Mouse (Mus musculus) heart, embryonic 14.5 days (tissue): ENCODE data around the gene Zfp606. TPM values are rescaled to one million over a fixed set of nuclear protein-coding genes. Genes with fewer than 3 reads are reported as not detected.

Experiments
- ATAC-seq: fragments of 200-750 bp; cut with Nextera tagmentation; 2 replicates; pipeline ENCODE4 v1.8.0; 2017; ENCODE audit warnings: low read depth, moderate TSS enrichment; ENCODE audit not compliant: insufficient number of reproducible peaks, insufficient read depth, low FRiP score
- H3K27ac ChIP-seq, 2 experiments: fragments of 200-500 bp in 1 of 2; fragments of 300-500 bp in 1 of 2; sonication (generic) in 1 of 2; replicated peaks in 1 of 2; 2 replicates each; pipeline ENCODE4 v1.5.1; 2012 to 2014; ENCODE audit warnings: low read depth in 2 of 2, low read length in 2 of 2, control low read depth in 1 of 2, mild to moderate bottlenecking in 1 of 2, mixed read lengths in 1 of 2; ENCODE audit not compliant: control insufficient read depth in 1 of 2, insufficient read depth in 1 of 2
- H3K27me3 ChIP-seq: fragments of 300-500 bp; sonication (generic); 2 replicates; pipeline ENCODE4 v1.6.1; 2014; ENCODE audit warnings: mild to moderate bottlenecking, low read length, control low read depth; ENCODE audit not compliant: control insufficient read depth, insufficient read depth
- H3K36me3 ChIP-seq: fragments of 300-500 bp; sonication (generic); 2 replicates; pipeline ENCODE4 v1.6.1; 2014; ENCODE audit warnings: mild to moderate bottlenecking, control low read depth, low read length, mixed read lengths; ENCODE audit not compliant: control insufficient read depth, insufficient read depth
- H3K4me1 ChIP-seq, 2 experiments: fragments of 200-500 bp in 1 of 2; fragments of 300-500 bp in 1 of 2; sonication (generic) in 1 of 2; 2 replicates each; pipeline ENCODE4 v1.6.1; 2012 to 2014; ENCODE audit warnings: low read length in 2 of 2, control low read depth in 1 of 2, mixed read lengths in 1 of 2; ENCODE audit not compliant: control insufficient read depth in 2 of 2, insufficient read depth in 2 of 2
- H3K4me2 ChIP-seq: fragments of 300-500 bp; sonication (generic); 2 replicates; pipeline ENCODE4 v1.6.1; 2014; ENCODE audit warnings: mild to moderate bottlenecking, low read length
- H3K4me3 ChIP-seq, 2 experiments: fragments of 200-500 bp in 1 of 2; fragments of 300-500 bp in 1 of 2; sonication (generic) in 1 of 2; 2 replicates each; pipeline ENCODE4 v1.5.1; 2012 to 2014; ENCODE audit warnings: low read length in 2 of 2, mild to moderate bottlenecking in 2 of 2, control low read depth in 1 of 2, low read depth in 1 of 2, moderate library complexity in 1 of 2; ENCODE audit not compliant: control insufficient read depth in 1 of 2, insufficient read depth in 1 of 2
- H3K9ac ChIP-seq: fragments of 300-500 bp; sonication (generic); 2 replicates; pipeline ENCODE4 v1.6.1; 2014; ENCODE audit warnings: mild to moderate bottlenecking, low read length
- H3K9me3 ChIP-seq: fragments of 300-500 bp; sonication (generic); 2 replicates; pipeline ENCODE4 v1.6.1; 2016; ENCODE audit warnings: low read length, control low read depth; ENCODE audit not compliant: control insufficient read depth
- WGBS: fragments of 180-500 bp; shearing (Covaris S2); extraction: QIAGEN DNeasy Blood & Tissue Kit; methylation state at CpG from one replicate; pipeline ENCODE4 v1.1.7; 2014; 5-methylcytosine and 5-hydroxymethylcytosine counted together
- polyA plus RNA-seq: library from polyadenylated mRNA; unstranded; fragments of >200 nt; fragmentation: Nextera tagmentation; extraction: Ambion mirVana; gene quantifications from 2 replicates; pipeline ENCODE4 v1.2.1, GENCODE M21; 2014

The Zfp606 gene
- polyA plus RNA-seq, 1 experiment from 2014 or later: 16.6 TPM

DNA sequence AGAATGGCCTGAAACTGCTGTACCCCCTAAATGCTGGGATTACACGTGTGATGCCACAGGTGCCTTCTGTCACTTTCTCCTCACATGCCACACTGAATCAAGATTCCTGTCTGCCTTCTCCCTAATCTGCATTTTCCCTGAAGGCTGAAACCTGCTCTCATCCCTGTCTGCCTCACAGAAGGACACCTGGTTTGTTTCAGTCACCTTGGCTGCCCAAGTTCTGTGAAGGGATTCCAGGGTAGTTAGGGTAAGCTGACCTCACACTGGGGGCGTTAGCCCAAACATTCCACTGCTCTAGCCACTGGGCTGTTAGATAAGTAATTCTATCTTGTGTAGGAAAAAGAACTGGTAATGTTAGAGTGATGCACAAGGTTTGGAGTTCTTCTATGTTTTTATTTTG, 34.1 kb downstream of the Zfp606 start, which contains the start of gene 2900092C05Rik:
Gene 2900092C05Rik (plus strand): TSS at position 301 of the 400 bp plus-strand sequence.
- 31% methylated on average over 2 of the region's 2 CpGs for WGBS

More for the DNA sequence above, 34.1 kb downstream of the Zfp606 start, which contains the start of gene 2900092C05Rik:
- H3K9ac ChIP-seq: no peak within 1 kb of the TSS
- no peak within 1 kb of the TSS for H3K4me2 ChIP-seq
- no peak within 1 kb of the TSS for H3K27ac ChIP-seq
- no peak within 1 kb of the TSS for H3K4me3 ChIP-seq
- ATAC-seq: no peak
- H3K4me1 ChIP-seq: no peaks in the 10 kb centered on the region
- H3K36me3 ChIP-seq: no peaks in the 10 kb centered on the region
- H3K27me3 ChIP-seq: no peaks in the 10 kb centered on the region
- H3K9me3 ChIP-seq: peaks cover 9% of the 10 kb centered on the region; the same call in 1 of the 2 replicates

Other genes starting within 250 kb of the Zfp606 start
- not detected in 2 replicates for gene Vmn1r81, start 210.0 kb upstream of the Zfp606 start, polyA plus RNA-seq
- gene Vmn1r82, start 177.9 kb upstream of the Zfp606 start, polyA plus RNA-seq: not detected in 2 replicates
- not detected in 2 replicates for gene Vmn1r83, start 148.8 kb upstream of the Zfp606 start, polyA plus RNA-seq
- gene Vmn1r84, start 109.0 kb upstream of the Zfp606 start, polyA plus RNA-seq: not detected in 2 replicates
- gene Zfp551, start 55.5 kb upstream of the Zfp606 start, polyA plus RNA-seq: 3.0 and 3.9 TPM in 2 replicates
- gene 2900092C05Rik, start 34.2 kb downstream of the Zfp606 start, polyA plus RNA-seq: not detected in 2 replicates
- gene Vmn2r53, start 130.5 kb downstream of the Zfp606 start, polyA plus RNA-seq: 0.01 TPM in 1 of 2 replicates, not detected in the other
- gene Vmn2r54, start 162.0 kb downstream of the Zfp606 start, polyA plus RNA-seq: not detected in 2 replicates
- not detected in 2 replicates for gene Vmn2r55, start 206.7 kb downstream of the Zfp606 start, polyA plus RNA-seq